ENCODE assay signal across 8 mouse cellular contexts in the genomic region with DNA sequence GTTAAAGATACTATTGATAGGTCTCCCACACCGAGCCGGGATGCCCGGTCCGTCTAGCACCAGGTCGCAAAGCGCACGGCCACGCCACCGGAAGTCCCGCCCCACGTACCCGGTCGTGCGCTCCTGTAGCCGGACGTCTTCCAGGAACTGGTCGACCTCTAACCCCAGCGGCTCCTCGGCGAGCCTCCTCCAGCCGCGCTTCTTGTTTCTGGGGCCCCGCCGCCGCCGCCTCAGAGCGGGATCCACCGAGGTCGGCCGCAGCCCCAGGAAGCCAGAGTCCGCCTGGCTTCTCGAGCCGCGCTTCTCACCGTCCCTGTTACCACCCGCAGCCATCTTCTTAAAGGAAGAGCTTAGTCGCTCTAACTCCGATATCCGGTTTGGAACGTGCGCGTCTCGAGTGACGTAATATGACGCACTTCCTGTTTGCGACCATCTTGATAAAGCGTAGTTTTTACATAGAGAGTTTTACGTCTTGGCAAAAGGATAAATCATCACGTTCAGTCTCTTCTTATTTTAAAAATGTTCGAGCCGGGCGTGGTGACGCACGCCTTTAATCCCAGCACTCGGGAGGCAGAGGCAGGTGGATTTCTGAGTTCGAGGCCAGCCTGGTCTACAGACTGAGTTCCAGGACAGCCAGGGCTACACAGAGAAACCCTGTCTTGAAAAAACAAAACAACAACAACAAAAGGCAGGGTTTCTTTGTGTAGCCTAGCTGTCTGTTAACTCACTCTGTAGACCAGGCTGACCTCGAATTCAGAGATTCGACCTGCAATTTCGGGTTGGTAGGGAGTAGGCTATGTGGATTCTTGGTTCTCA. TPM values are rescaled to one million over a fixed set of nuclear protein-coding genes. Genes with fewer than 3 reads are reported as not detected.
A peak's percentile ranks its signal among the peaks of the same experiment; 100 is the strongest.
DNase-seq lines count a peak whose midpoint lies in the region; ATAC-seq and TF ChIP-seq lines count a peak whose summit lies in the region.

A gene (minus strand): TSS at position 354 of the 816 bp plus-strand sequence.

- H3K9ac ChIP-seq in heart, embryonic 15.5 days, result peak within 1 kb of the TSS; percentile 84
- peak within 1 kb of the TSS; percentile 67 for H3K9ac ChIP-seq in liver, embryonic 14.5 days (replicated peaks)
- peak within 1 kb of the TSS; percentile 75 for H3K9ac ChIP-seq in neural tube, embryonic 11.5 days (ENCODE audit: low read length)
- H3K9ac ChIP-seq in stomach, postnatal 0 days (ENCODE audit: low read length), result peak within 1 kb of the TSS; percentile 81

- H3K36me3 ChIP-seq in forebrain, embryonic 10.5 days (replicated peaks), result peaks cover 36% of the 10 kb centered on the region
- H3K36me3 ChIP-seq in heart, embryonic 15.5 days, result peaks cover 53% of the 10 kb centered on the region
- H3K36me3 ChIP-seq in liver, embryonic 14.5 days (replicated peaks; ENCODE audit: control insufficient read depth, insufficient read depth, low read depth), result peaks cover 34% of the 10 kb centered on the region
- peaks cover 13% of the 10 kb centered on the region for H3K36me3 ChIP-seq in neural tube, embryonic 11.5 days (ENCODE audit: control insufficient read depth, insufficient read depth, low read length)
- peaks cover 19% of the 10 kb centered on the region for H3K36me3 ChIP-seq in stomach, postnatal 0 days (ENCODE audit: control insufficient read depth, insufficient read depth, low read length)

- H3K4me3 ChIP-seq in forebrain, embryonic 10.5 days, result peak within 1 kb of the TSS; percentile 75
- H3K4me3 ChIP-seq in heart, embryonic 15.5 days, result peak within 1 kb of the TSS; percentile 85
- H3K4me3 ChIP-seq in liver, embryonic 14.5 days (ENCODE audit: insufficient read depth in 1 of 2, low read depth in 2 of 2, low read length in 2 of 2), result peak within 1 kb of the TSS; percentile 79 to 84
- H3K4me3 ChIP-seq in neural tube, embryonic 11.5 days (ENCODE audit: low read depth, low read length), result peak within 1 kb of the TSS; percentile 70
- peak within 1 kb of the TSS; percentile 67 for H3K4me3 ChIP-seq in stomach, postnatal 0 days (ENCODE audit: low read depth, low read length)

- no peak for TF ChIP-seq EP300 in liver, embryonic 14.5 days (IDR thresholded peaks at IDR 0.05; ENCODE audit: low read depth)
- TF ChIP-seq EP300 in stomach, postnatal 0 days (optimal IDR thresholded peaks at IDR 0.05), result no peak

- peak within 1 kb of the TSS; percentile 67 for H3K4me2 ChIP-seq in heart, embryonic 15.5 days
- peak within 1 kb of the TSS; percentile 90 for H3K4me2 ChIP-seq in liver, embryonic 14.5 days (ENCODE audit: low read depth)
- H3K4me2 ChIP-seq in neural tube, embryonic 11.5 days (ENCODE audit: low read depth), result peak within 1 kb of the TSS; percentile 90
- peak within 1 kb of the TSS; percentile 64 for H3K4me2 ChIP-seq in stomach, postnatal 0 days (replicated peaks; ENCODE audit: low read depth)

- ATAC-seq in CD4-positive, CD25-positive, alpha-beta regulatory T cell, adult 4 months, result peak; percentile 89
- peak; percentile 77 for ATAC-seq in heart, embryonic 15.5 days (replicated peaks; ENCODE audit: insufficient number of reproducible peaks, insufficient read depth, low FRiP score, low read depth)
- ATAC-seq in liver, embryonic 14.5 days (ENCODE audit: insufficient read depth), result peak; percentile 87
- peak; percentile 96 for ATAC-seq in neural tube, embryonic 11.5 days (ENCODE audit: insufficient read depth, low FRiP score, low TSS enrichment)
- peak; percentile 89 for ATAC-seq in stomach, postnatal 0 days (ENCODE audit: low FRiP score, low TSS enrichment)

- H3K4me1 ChIP-seq in forebrain, embryonic 10.5 days, result peaks cover 35% of the 10 kb centered on the region
- peaks cover 27% of the 10 kb centered on the region for H3K4me1 ChIP-seq in heart, embryonic 15.5 days (replicated peaks)
- peaks cover 28 to 33% of the 10 kb centered on the region in 2 experiments for H3K4me1 ChIP-seq in liver, embryonic 14.5 days (replicated peaks; ENCODE audit: control insufficient read depth in 2 of 2, insufficient read depth in 2 of 2, low read length in 1 of 2)
- peaks cover 12% of the 10 kb centered on the region for H3K4me1 ChIP-seq in neural tube, embryonic 11.5 days (ENCODE audit: control insufficient read depth, insufficient read depth, low read length)
- H3K4me1 ChIP-seq in stomach, postnatal 0 days (replicated peaks; ENCODE audit: control insufficient read depth, insufficient read depth), result no peaks in the 10 kb centered on the region

- peak; percentile 95 for DNase-seq in c-Kit-negative CD71-positive TER-119-positive erythroid progenitor cells, embryonic 14.5 days (ENCODE audit: low read depth, low spot score)
- DNase-seq in forebrain, embryonic 10.5 days (ENCODE audit: extremely low spot score, low spot score), result peak; percentile 95
- peak; percentile 94 to 95 for DNase-seq in kidney, postnatal 25 days
- peak; percentile 96 to 97 (median 96) for DNase-seq in liver, embryonic 14.5 days (ENCODE audit: low read depth in 3 of 3, low spot score in 3 of 3)
- DNase-seq in neural tube, embryonic 11.5 days (ENCODE audit: low spot score), result peak; percentile 93
- peak; percentile 91 for DNase-seq in stomach, postnatal 0 days (ENCODE audit: low spot score)

- WGBS in forebrain, embryonic 10.5 days, result 1% methylated on average over 59 of the region's 59 CpGs
- 2% methylated on average over 59 of the region's 59 CpGs for WGBS in heart, embryonic 15.5 days
- WGBS in liver, embryonic 14.5 days (ENCODE audit: insufficient replicate concordance), result 2% methylated on average over 59 of the region's 59 CpGs
- 2% methylated on average over 59 of the region's 59 CpGs for WGBS in neural tube, embryonic 11.5 days
- WGBS in stomach, postnatal 0 days, result 2% methylated on average over 59 of the region's 59 CpGs

- H3K27me3 ChIP-seq in forebrain, embryonic 10.5 days (ENCODE audit: poor library complexity, severe bottlenecking), result no peaks in the 10 kb centered on the region; the same call in 1 of the 2 replicates
- no peaks in the 10 kb centered on the region for H3K27me3 ChIP-seq in heart, embryonic 15.5 days
- no peaks in the 10 kb centered on the region for H3K27me3 ChIP-seq in liver, embryonic 14.5 days (ENCODE audit: control insufficient read depth, insufficient read depth, low read length)
- no peaks in the 10 kb centered on the region for H3K27me3 ChIP-seq in neural tube, embryonic 11.5 days (ENCODE audit: control insufficient read depth, insufficient read depth, low read length)
- H3K27me3 ChIP-seq in stomach, postnatal 0 days (ENCODE audit: control insufficient read depth, insufficient read depth, low read length), result no peaks in the 10 kb centered on the region

- peak within 1 kb of the TSS; percentile 97 for H3K27ac ChIP-seq in forebrain, embryonic 10.5 days
- H3K27ac ChIP-seq in heart, embryonic 15.5 days, result peak within 1 kb of the TSS; percentile 98
- peak within 1 kb of the TSS; percentile 73 for H3K27ac ChIP-seq in liver, embryonic 14.5 days
- H3K27ac ChIP-seq in neural tube, embryonic 11.5 days (ENCODE audit: low read depth, low read length), result peak within 1 kb of the TSS; percentile 87
- peak within 1 kb of the TSS; percentile 96 for H3K27ac ChIP-seq in stomach, postnatal 0 days (replicated peaks)

- TF ChIP-seq CTCF in liver, embryonic 14.5 days (IDR thresholded peaks at IDR 0.05; ENCODE audit: low read depth), result no peak
- no peak for TF ChIP-seq CTCF in stomach, postnatal 0 days (IDR thresholded peaks at IDR 0.05; ENCODE audit: low read depth)

- no peaks in the 10 kb centered on the region for H3K9me3 ChIP-seq in forebrain, embryonic 10.5 days
- H3K9me3 ChIP-seq in heart, embryonic 15.5 days (replicated peaks), result no peaks in the 10 kb centered on the region
- no peaks in the 10 kb centered on the region for H3K9me3 ChIP-seq in liver, embryonic 14.5 days (ENCODE audit: control insufficient read depth, low read length)
- H3K9me3 ChIP-seq in neural tube, embryonic 11.5 days (ENCODE audit: control insufficient read depth, low read length), result no peaks in the 10 kb centered on the region
- no peaks in the 10 kb centered on the region for H3K9me3 ChIP-seq in stomach, postnatal 0 days (ENCODE audit: control insufficient read depth, low read length)

RNA-seq across cellular contexts. Expression of the gene that starts here (rescaled TPM):
- polyA plus RNA-seq in CD4-positive, CD25-positive, alpha-beta regulatory T cell, adult 4 months (2017; shearing (Covaris generic)), result 100 to 1,000 TPM; 244 to 324 TPM
- polyA plus RNA-seq in forebrain, embryonic 10.5 days (2016; fragmentation: Nextera tagmentation; extraction: Ambion mirVana), result 171 and 179 TPM in 2 replicates
- 118 and 124 TPM in 2 replicates for polyA plus RNA-seq in heart, embryonic 15.5 days (2015; fragmentation: Nextera tagmentation; extraction: Ambion mirVana)
- 32.1 and 56.9 TPM in 2 replicates for polyA plus RNA-seq in liver, embryonic 14.5 days (2012; rRNA removed)
- 75.9 and 96.8 TPM in 2 replicates for polyA plus RNA-seq in liver, embryonic 14.5 days (2014; fragmentation: Nextera tagmentation; extraction: Ambion mirVana)
- 176 and 182 TPM in 2 replicates for polyA plus RNA-seq in neural tube, embryonic 11.5 days (2014; fragmentation: Nextera tagmentation; extraction: Ambion mirVana)
- polyA plus RNA-seq in stomach, postnatal 0 days (2015; fragmentation: Nextera tagmentation; extraction: Ambion mirVana), result 139 and 147 TPM in 2 replicates

Comparison
In these comparisons a context has a peak if more than half of its experiments do, and no peak if none do; other contexts are left out.
1. Peak in every context shown above with its lines: DNase-seq, ATAC-seq, H3K4me3 ChIP-seq and H3K27ac ChIP-seq.